Mouse (Mus musculus): ENCODE measurements at regions not wholly inside any gene's neighbourhood (a gene's known extent, or its start where the extent isn't known, plus 50 kb on each side); places are given as distances from the start of the nearest gene placed in this dataset.

GRCm38 (mm10) chrX:57869648-57870047 is 152.9 kb upstream of the Zic3 start:
- no peak for TF ChIP-seq CTCF (IDR thresholded peaks at IDR 0.05; ENCODE audit: borderline replicate concordance, extremely low read depth, insufficient read depth, insufficient read length)
- TF ChIP-seq POLR2A (IDR thresholded peaks at IDR 0.05; ENCODE audit: borderline replicate concordance, extremely low read depth, insufficient read depth, insufficient read length, poor library complexity, severe bottlenecking) = no peak
- DNase-seq (ENCODE audit: low read depth) = peak; percentile 65

GRCm38 (mm10) chrX:57916705-57917104 is 105.8 kb upstream of the Zic3 start:
- no peak for TF ChIP-seq CTCF (IDR thresholded peaks at IDR 0.05; ENCODE audit: borderline replicate concordance, extremely low read depth, insufficient read depth, insufficient read length)
- TF ChIP-seq POLR2A (IDR thresholded peaks at IDR 0.05; ENCODE audit: borderline replicate concordance, extremely low read depth, insufficient read depth, insufficient read length, poor library complexity, severe bottlenecking) = no peak
- DNase-seq (ENCODE audit: low read depth) = peak; percentile 57

DNA sequence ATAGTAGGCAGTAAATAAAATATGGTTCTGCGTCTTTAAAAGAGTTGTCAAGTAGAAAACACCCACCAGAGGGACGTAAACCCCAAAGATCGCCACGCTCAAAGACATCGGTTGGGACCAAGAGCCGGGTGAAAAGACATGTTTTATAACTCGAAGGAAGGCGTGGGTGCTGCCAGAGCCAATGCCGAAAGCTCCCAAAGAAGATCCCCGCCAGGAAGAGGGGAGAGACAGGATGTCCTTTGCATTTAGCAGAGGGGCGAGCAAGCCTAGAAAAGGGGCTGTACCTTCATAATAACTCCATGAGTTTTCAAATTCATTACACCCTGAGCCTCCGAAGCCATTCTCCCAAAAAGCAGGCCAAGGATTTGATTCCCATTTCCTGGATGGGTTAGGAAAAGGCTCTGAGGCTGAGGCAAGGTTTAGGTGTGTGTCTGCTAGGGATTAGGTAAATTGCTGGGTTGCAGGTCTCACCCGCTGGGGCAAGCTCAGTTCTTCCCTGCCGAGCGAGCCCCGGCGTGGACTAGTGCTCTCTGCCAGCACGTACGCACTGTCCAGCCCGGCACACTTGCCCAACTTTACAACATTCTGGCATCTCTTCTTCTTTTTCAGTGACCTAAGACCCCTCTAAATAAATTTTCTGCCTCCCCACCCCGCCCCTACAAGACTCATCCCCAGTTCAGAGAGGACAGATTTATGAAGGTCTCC is 104.9 kb upstream of the Zic3 start:
- TF ChIP-seq CTCF (IDR thresholded peaks at IDR 0.05; ENCODE audit: borderline replicate concordance, extremely low read depth, insufficient read depth, insufficient read length) = no peak
- peak; percentile 34 for DNase-seq (ENCODE audit: low read depth)

DNA sequence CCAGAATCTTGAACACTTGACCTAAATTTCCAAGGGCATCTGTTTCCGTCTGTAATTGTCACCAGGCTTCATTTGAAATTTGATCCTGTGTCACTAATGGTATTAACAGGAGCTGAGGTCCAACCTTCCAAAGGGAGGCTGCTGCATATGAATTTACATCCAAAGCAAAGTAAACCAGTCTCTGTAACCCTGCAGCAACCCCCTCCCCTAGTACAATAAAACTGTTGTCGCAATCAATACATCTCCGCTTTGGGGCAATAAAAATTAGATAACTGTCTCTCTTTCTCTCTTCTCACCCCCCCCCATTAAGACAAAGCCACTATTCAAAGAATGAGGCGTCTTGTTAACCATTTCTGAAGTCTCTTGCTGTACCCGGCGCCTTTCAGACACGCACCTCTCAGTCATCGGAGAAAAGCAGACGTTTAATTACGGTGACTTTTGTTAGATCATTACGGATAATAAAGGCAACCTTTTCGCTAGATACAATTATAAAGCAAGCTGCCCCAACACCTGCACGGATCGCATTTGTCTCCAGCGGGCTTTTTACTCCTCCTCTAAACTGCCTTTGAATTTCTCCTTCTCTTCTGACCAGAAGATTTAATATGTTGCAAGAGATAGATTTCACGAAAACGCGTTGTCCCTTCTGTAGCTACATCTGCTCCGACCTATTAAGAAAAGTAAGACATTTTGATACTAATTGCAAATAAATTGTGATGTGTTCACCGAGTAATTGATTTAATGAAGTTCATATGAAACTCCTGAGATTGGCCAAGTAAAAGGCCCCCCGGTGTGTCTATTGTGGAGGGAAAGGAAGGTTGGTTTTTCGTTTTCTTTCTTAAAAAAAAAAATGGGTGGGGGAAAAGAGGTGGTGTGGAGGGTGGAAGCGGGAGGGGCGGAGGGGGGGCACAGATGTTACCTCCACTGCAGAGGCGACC is 104.1 kb upstream of the Zic3 start:
- no peak for TF ChIP-seq CTCF (IDR thresholded peaks at IDR 0.05; ENCODE audit: borderline replicate concordance, extremely low read depth, insufficient read depth, insufficient read length)
- no peak for TF ChIP-seq POLR2A (IDR thresholded peaks at IDR 0.05; ENCODE audit: borderline replicate concordance, extremely low read depth, insufficient read depth, insufficient read length, poor library complexity, severe bottlenecking)
- peak; percentile 44 for DNase-seq (ENCODE audit: low read depth)

DNA sequence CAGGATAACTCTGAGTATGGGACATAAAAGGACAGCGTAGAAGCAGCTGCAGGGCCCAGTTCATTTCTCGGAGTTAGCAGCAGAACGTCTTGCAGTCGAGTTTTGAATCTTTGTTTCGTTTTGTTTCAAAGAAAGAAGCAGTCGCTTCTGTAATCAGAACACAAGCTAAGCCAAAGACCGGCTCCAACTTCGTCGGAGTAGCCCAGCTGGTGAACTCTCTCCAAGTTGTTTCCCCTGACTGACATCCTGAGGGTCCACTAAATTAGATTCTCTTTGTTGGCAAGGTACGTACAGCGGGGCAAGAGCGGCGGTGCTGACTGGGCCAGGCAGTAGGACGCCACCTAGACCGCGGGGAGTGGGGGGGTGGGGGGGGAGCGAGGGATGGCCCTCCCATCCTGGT is 102.6 kb upstream of the Zic3 start:
- peak; percentile 56 for DNase-seq (ENCODE audit: low read depth)
- no peak for TF ChIP-seq CTCF (IDR thresholded peaks at IDR 0.05; ENCODE audit: borderline replicate concordance, extremely low read depth, insufficient read depth, insufficient read length)
- TF ChIP-seq POLR2A (IDR thresholded peaks at IDR 0.05; ENCODE audit: borderline replicate concordance, extremely low read depth, insufficient read depth, insufficient read length, poor library complexity, severe bottlenecking) = no peak

GRCm38 (mm10) chrX:57920376-57920775 is 102.1 kb upstream of the Zic3 start:
- TF ChIP-seq POLR2A (IDR thresholded peaks at IDR 0.05; ENCODE audit: borderline replicate concordance, extremely low read depth, insufficient read depth, insufficient read length, poor library complexity, severe bottlenecking) (no peak), CTCF (IDR thresholded peaks at IDR 0.05; ENCODE audit: borderline replicate concordance, extremely low read depth, insufficient read depth, insufficient read length) (no peak)
- peak; percentile 51 for DNase-seq (ENCODE audit: low read depth)

GRCm38 (mm10) chrX:57921294-57921693 is 101.2 kb upstream of the Zic3 start:
- TF ChIP-seq CTCF (IDR thresholded peaks at IDR 0.05; ENCODE audit: borderline replicate concordance, extremely low read depth, insufficient read depth, insufficient read length) (peak; percentile 47), POLR2A (IDR thresholded peaks at IDR 0.05; ENCODE audit: borderline replicate concordance, extremely low read depth, insufficient read depth, insufficient read length, poor library complexity, severe bottlenecking) (no peak)
- peak; percentile 71 for DNase-seq (ENCODE audit: low read depth)

GRCm38 (mm10) chrX:57921821-57922449 is 100.6 kb upstream of the Zic3 start:
- no peak for TF ChIP-seq CTCF (IDR thresholded peaks at IDR 0.05; ENCODE audit: borderline replicate concordance, extremely low read depth, insufficient read depth, insufficient read length)
- TF ChIP-seq POLR2A (IDR thresholded peaks at IDR 0.05; ENCODE audit: borderline replicate concordance, extremely low read depth, insufficient read depth, insufficient read length, poor library complexity, severe bottlenecking) = no peak
- DNase-seq (ENCODE audit: low read depth) = peak; percentile 29

DNA sequence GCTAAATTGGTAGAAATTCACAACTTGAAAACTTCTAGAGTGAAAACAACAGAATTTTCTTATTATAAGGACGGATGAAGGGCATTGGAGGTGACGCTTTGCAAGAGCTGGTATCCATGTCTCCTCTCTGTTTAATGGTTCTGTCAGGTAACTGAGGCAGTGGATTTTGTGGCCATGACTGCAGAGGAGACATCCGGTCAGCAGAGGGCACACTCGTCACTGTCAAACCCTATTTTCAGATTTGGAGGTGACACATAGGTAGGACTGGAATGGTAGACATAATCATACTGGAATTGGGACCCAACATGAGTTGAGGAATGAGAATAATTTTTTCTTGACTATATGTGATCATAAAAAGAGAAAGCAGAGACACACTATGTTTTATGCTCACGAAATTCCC is 98.7 kb upstream of the Zic3 start:
- DNase-seq (ENCODE audit: low read depth) = peak; percentile 63
- peak; percentile 55; the same call in 1 of the 2 replicates for TF ChIP-seq CTCF (IDR thresholded peaks at IDR 0.05; ENCODE audit: borderline replicate concordance, extremely low read depth, insufficient read depth, insufficient read length)
- no peak for TF ChIP-seq POLR2A (IDR thresholded peaks at IDR 0.05; ENCODE audit: borderline replicate concordance, extremely low read depth, insufficient read depth, insufficient read length, poor library complexity, severe bottlenecking)

GRCm38 (mm10) chrX:57935621-57936020 is 86.9 kb upstream of the Zic3 start:
- no peak for DNase-seq (ENCODE audit: low read depth)
- TF ChIP-seq POLR2A (IDR thresholded peaks at IDR 0.05; ENCODE audit: borderline replicate concordance, extremely low read depth, insufficient read depth, insufficient read length, poor library complexity, severe bottlenecking) (no peak), CTCF (IDR thresholded peaks at IDR 0.05; ENCODE audit: borderline replicate concordance, extremely low read depth, insufficient read depth, insufficient read length) (no peak)

GRCm38 (mm10) chrX:57938248-57938836 is 84.2 kb upstream of the Zic3 start:
- DNase-seq (ENCODE audit: low read depth) = peak; percentile 81
- TF ChIP-seq CTCF (IDR thresholded peaks at IDR 0.05; ENCODE audit: borderline replicate concordance, extremely low read depth, insufficient read depth, insufficient read length) (no peak), POLR2A (IDR thresholded peaks at IDR 0.05; ENCODE audit: borderline replicate concordance, extremely low read depth, insufficient read depth, insufficient read length, poor library complexity, severe bottlenecking) (no peak)
